Mouse (Mus musculus) intestine, embryonic 14.5 days (tissue): ENCODE measurements around the gene Pth1r. TPM values are rescaled to one million over a fixed set of nuclear protein-coding genes. Genes with fewer than 3 reads are reported as not detected.

Experiments
- ATAC-seq: fragments of 200-750 bp; cut with Nextera tagmentation; replicated peaks from 2 replicates; pipeline ENCODE4 v1.8.0; 2017; ENCODE audit warnings: low read depth, moderate number of reproducible peaks, moderate TSS enrichment, moderate library complexity; ENCODE audit not compliant: low FRiP score, low TSS enrichment
- DNase-seq: peaks from one replicate; pipeline ENCODE4 v3.0.0-alpha.2; 2018; ENCODE audit warnings: low spot score
- H3K27ac ChIP-seq: fragments of 300-500 bp; sonication (generic); 2 replicates; pipeline ENCODE4 v1.5.1; 2014; ENCODE audit warnings: low read depth, mild to moderate bottlenecking, control low read depth
- H3K27me3 ChIP-seq: fragments of 300-500 bp; sonication (generic); replicated peaks from 2 replicates; pipeline ENCODE4 v1.6.1; 2014; ENCODE audit warnings: low read length, control low read depth; ENCODE audit not compliant: control insufficient read depth, insufficient read depth
- H3K36me3 ChIP-seq: fragments of 300-500 bp; sonication (generic); 2 replicates; pipeline ENCODE4 v1.6.1; 2014; ENCODE audit warnings: low read length, control low read depth; ENCODE audit not compliant: control insufficient read depth, insufficient read depth
- H3K4me1 ChIP-seq: fragments of 300-500 bp; sonication (generic); replicated peaks from 2 replicates; pipeline ENCODE4 v1.6.1; 2014; ENCODE audit warnings: low read length, control low read depth, mixed read lengths; ENCODE audit not compliant: control insufficient read depth, insufficient read depth
- H3K4me2 ChIP-seq: fragments of 300-500 bp; sonication (generic); 2 replicates; pipeline ENCODE4 v1.6.1; 2014; ENCODE audit warnings: low read length
- H3K4me3 ChIP-seq: fragments of 300-500 bp; sonication (generic); 2 replicates; pipeline ENCODE4 v1.5.1; 2014; ENCODE audit warnings: low read depth, low read length, control low read depth, mixed read lengths
- H3K9ac ChIP-seq: fragments of 300-500 bp; sonication (generic); 2 replicates; pipeline ENCODE4 v1.6.1; 2014; ENCODE audit warnings: mild to moderate bottlenecking, low read length
- H3K9me3 ChIP-seq: fragments of 300-500 bp; sonication (generic); 2 replicates; pipeline ENCODE4 v1.6.1; 2016; ENCODE audit warnings: low read length, control low read depth; ENCODE audit not compliant: control insufficient read depth
- WGBS: fragments of 180-500 bp; shearing (Covaris S2); extraction: QIAGEN DNeasy Blood & Tissue Kit; methylation state at CpG from one replicate; pipeline ENCODE4 v1.1.7; 2014; 5-methylcytosine and 5-hydroxymethylcytosine counted together
- polyA plus RNA-seq: library from polyadenylated mRNA; unstranded; fragments of >200 nt; fragmentation: Nextera tagmentation; extraction: Ambion mirVana; gene quantifications from 2 replicates; pipeline ENCODE4 v1.2.1, GENCODE M21; 2014

Pth1r gene
- polyA plus RNA-seq, 1 experiment from 2014 or later = 25.7 TPM

DNA sequence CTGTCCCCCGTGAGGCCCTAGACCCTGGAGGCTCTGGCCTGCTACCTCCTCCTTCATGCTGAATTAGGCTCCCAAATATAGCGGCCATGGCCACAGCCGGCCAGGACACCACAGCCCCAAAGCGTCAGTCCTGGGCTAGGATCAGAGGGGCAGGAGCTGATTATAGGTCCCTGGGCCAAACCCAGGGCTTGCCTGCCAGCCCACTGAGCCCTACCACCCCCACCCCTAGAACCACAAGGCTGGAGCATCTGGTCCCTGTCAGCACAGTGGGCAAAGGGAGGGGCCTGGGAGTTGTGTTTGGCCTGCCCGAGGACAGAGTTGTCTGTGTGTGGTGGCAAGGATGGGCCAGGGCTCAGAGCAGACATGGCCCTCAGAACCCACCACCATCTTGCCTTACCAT, 10.9 kb upstream of the Pth1r start:
- DNase-seq (no peak), ATAC-seq (no peak)
- Histone ChIP-seq H3K9me3 (no peaks in the 10 kb centered on the region), H3K27me3 (no peaks in the 10 kb centered on the region), H3K4me3 (no peak overlapping the region), H3K27ac (no peak overlapping the region), H3K9ac (no peak overlapping the region), H3K4me1 (no peaks in the 10 kb centered on the region), H3K4me2 (no peak overlapping the region), H3K36me3 (no peaks in the 10 kb centered on the region)
- 70% methylated on average over 5 of the region's 5 CpGs for WGBS

DNA sequence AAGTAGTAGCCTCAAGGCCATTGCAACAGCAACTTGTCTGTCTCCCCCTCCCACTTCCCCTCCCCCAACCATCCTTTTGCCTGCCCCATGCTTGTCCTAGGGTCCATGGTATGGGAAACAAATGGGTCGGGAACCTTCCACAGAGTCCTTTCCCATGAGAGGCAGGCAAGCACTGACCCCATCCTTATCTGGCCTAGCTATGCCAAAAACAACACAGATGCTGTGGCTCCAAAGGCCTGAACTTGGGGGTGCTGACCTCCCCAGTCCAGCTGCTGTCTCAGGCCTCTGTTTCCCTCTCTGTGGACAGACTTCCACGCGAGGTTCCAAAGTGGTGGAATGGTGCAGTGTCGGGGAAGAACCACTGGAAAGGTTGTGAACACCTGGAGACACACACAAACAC, 6.8 kb upstream of the Pth1r start:
- Histone ChIP-seq H3K4me1 (peaks cover 19% of the 10 kb centered on the region), H3K4me3 (no peak overlapping the region), H3K4me2 (no peak overlapping the region), H3K9ac (no peak overlapping the region), H3K27me3 (no peaks in the 10 kb centered on the region), H3K27ac (no peak overlapping the region), H3K9me3 (no peaks in the 10 kb centered on the region), H3K36me3 (no peaks in the 10 kb centered on the region)
- 81% methylated on average over 4 of the region's 4 CpGs for WGBS
- no peak for DNase-seq
- no peak for ATAC-seq

GRCm38 (mm10) chr9:110752917-110753435, 6.0 kb upstream of the Pth1r start:
- Histone ChIP-seq H3K4me2 (no peak overlapping the region), H3K9ac (no peak overlapping the region), H3K4me1 (peaks cover 19% of the 10 kb centered on the region), H3K9me3 (no peaks in the 10 kb centered on the region), H3K36me3 (no peaks in the 10 kb centered on the region), H3K4me3 (no peak overlapping the region), H3K27ac (no peak overlapping the region), H3K27me3 (no peaks in the 10 kb centered on the region)
- DNase-seq (no peak), ATAC-seq (no peak)
- 91% methylated on average over 4 of the region's 4 CpGs for WGBS

DNA sequence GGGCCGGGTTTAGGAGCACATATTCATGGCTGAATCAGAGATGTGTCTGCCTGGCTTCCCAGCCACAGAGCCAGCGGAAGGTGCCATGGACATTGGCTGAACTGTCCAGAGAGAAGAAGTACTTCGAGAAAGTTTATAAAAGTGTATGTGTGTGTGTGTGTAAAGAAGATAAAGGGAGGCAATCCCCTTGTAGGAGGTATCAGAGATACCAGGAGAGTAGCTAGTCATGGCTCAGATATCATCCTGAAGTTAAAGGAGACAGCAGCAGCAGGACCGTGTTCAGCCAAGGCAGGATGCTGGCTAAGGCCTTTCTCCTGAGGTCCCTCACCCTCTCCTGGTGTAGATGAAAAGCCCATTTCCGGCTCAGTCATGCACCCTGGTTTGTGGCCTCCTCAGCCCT, 4.5 kb upstream of the Pth1r start:
- Histone ChIP-seq H3K9me3 (no peaks in the 10 kb centered on the region), H3K4me1 (peaks cover 22% of the 10 kb centered on the region), H3K4me2 (no peak overlapping the region), H3K9ac (no peak overlapping the region), H3K27ac (peak overlapping the region; percentile 36; the same call in 1 of the 2 replicates), H3K36me3 (no peaks in the 10 kb centered on the region), H3K4me3 (no peak overlapping the region), H3K27me3 (no peaks in the 10 kb centered on the region)
- no peak for ATAC-seq
- DNase-seq = no peak
- 74% methylated on average over 5 of the region's 5 CpGs for WGBS

GRCm38 (mm10) chr9:110750404-110751187, 3.7 kb upstream of the Pth1r start:
- no peaks in the 10 kb centered on the region for H3K9me3 ChIP-seq
- H3K4me2 ChIP-seq = peak overlapping the region; percentile 30; the same call in 1 of the 2 replicates
- H3K9ac ChIP-seq = no peak overlapping the region
- H3K36me3 ChIP-seq = no peaks in the 10 kb centered on the region
- no peak overlapping the region for H3K4me3 ChIP-seq
- peak overlapping the region; percentile 36; the same call in 1 of the 2 replicates for H3K27ac ChIP-seq
- peaks cover 22% of the 10 kb centered on the region for H3K4me1 ChIP-seq
- no peak for DNase-seq
- no peak; the same call in 1 of the 2 replicates for ATAC-seq
- no peaks in the 10 kb centered on the region for H3K27me3 ChIP-seq
- WGBS = 24% methylated on average over 14 of the region's 14 CpGs

DNA sequence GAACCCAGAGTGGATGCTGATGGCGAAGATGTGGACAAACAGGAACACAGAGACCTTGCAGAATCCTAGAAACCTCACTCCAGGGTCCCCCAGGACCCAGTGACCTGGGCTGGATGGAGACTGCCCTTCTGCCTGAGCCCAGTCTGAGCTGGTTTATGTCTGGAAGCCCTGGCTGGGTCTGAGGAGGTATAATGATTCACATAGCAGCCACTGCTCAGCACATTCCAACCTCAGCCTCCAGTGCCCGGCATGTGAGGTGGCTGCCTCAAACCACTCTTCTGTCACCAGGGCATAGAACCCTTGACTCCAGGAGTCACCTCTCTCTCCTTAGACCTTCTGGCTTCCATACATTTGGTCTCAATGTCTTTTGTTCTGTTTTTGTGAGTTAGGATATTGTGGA, 1.5 kb upstream of the Pth1r start:
- H3K4me3 ChIP-seq = no peak overlapping the region
- H3K4me2 ChIP-seq = no peak overlapping the region
- DNase-seq (no peak), ATAC-seq (no peak)
- H3K4me1 ChIP-seq = peaks cover 26% of the 10 kb centered on the region
- 65% methylated on average over 2 of the region's 2 CpGs for WGBS
- H3K27me3 ChIP-seq = peaks cover 5% of the 10 kb centered on the region; the same call in 1 of the 2 replicates
- no peaks in the 10 kb centered on the region for H3K36me3 ChIP-seq
- H3K9ac ChIP-seq = no peak overlapping the region
- no peak overlapping the region for H3K27ac ChIP-seq
- H3K9me3 ChIP-seq = no peaks in the 10 kb centered on the region

- H3K36me3 ChIP-seq = no peaks in the 10 kb centered on the region
- peaks cover 31% of the 10 kb centered on the region for H3K4me1 ChIP-seq
- no peak overlapping the region for H3K27ac ChIP-seq
- H3K4me2 ChIP-seq = no peak overlapping the region
- H3K4me3 ChIP-seq = no peak overlapping the region
- ATAC-seq (no peak), DNase-seq (no peak)
- WGBS = 33% methylated on average over 5 of the region's 5 CpGs
- H3K9ac ChIP-seq = no peak overlapping the region
- peaks cover 5% of the 10 kb centered on the region; the same call in 1 of the 2 replicates for H3K27me3 ChIP-seq
- H3K9me3 ChIP-seq = no peaks in the 10 kb centered on the region
Measured at GRCm38 (mm10) chr9:110746238-110746637, 707 bp downstream of the Pth1r start.

DNA sequence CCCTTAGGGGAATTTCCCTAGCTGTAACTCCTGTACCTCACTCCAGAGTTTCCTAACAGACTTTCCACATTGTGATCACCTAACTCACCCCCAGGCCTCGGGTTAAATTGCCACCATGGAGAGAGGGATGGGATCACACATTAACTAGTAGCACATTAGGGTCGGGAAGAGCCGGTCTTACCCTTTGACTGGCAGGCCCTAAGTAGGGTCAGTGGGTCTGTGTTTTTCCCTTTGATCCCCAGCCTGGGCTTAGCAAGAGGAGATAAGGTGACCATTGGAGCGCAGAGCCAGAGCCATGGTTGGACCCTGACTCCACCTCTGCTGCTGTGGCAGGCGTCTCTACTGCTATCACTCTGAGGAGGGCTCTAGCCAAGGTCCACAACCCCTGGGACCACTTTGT, 1.2 kb downstream of the Pth1r start:
- Histone ChIP-seq H3K27me3 (peaks cover 5% of the 10 kb centered on the region; the same call in 1 of the 2 replicates), H3K4me2 (no peak overlapping the region), H3K4me1 (peaks cover 29% of the 10 kb centered on the region), H3K4me3 (no peak overlapping the region), H3K9me3 (no peaks in the 10 kb centered on the region), H3K27ac (no peak overlapping the region), H3K36me3 (no peaks in the 10 kb centered on the region), H3K9ac (no peak overlapping the region)
- DNase-seq (no peak), ATAC-seq (no peak)
- WGBS = 33% methylated on average over 5 of the region's 5 CpGs
